ENCODE assay signal across 27 mouse cellular contexts in genomic region chr17:14254616-14255015, GRCm38 (mm10). TPM values are rescaled to one million over a fixed set of nuclear protein-coding genes. Genes with fewer than 3 reads are reported as not detected.
DNase-seq lines count a peak whose midpoint lies in the region; ATAC-seq and TF ChIP-seq lines count a peak whose summit lies in the region.
"Had no signal": no experiment of that assay in that cellular context is flagged by ENCODE, and none has a peak within 500 bp of the region (broad histone marks: within the 10 kb centered on the region; RNA-seq: fewer than 3 reads in every experiment).

No protein-coding gene starts in this region.

- H3K27ac ChIP-seq in kidney, embryonic 15.5 days = no peak overlapping the region; the same call in 1 of the 2 replicates
- H3K27ac ChIP-seq in kidney, adult 2 months (ENCODE audit: insufficient read depth, low read depth, low read length) = no peak overlapping the region
- no peak overlapping the region for H3K27ac ChIP-seq in lung, postnatal 0 days (ENCODE audit: low read length)
- H3K27ac ChIP-seq in hindbrain, embryonic 11.5 days (ENCODE audit: low read depth, low read length) = no peak overlapping the region
- H3K27ac ChIP-seq: forebrain, embryonic 10.5 days; hindbrain, postnatal 0 days; limb, embryonic 12.5 days; liver, embryonic 12.5 days; neural tube, embryonic 13.5 days had no signal

- 21% methylated on average over 5 of the region's 5 CpGs for WGBS in kidney, embryonic 15.5 days
- 42% methylated on average over 5 of the region's 5 CpGs for WGBS in kidney, adult 2 months
- WGBS in lung, postnatal 0 days = 36% methylated on average over 5 of the region's 5 CpGs
- 76% methylated on average over 5 of the region's 5 CpGs for WGBS in hindbrain, embryonic 11.5 days

- H3K4me3 ChIP-seq in kidney, embryonic 15.5 days (replicated peaks) = no peak overlapping the region
- H3K4me3 ChIP-seq in kidney, adult 2 months (ENCODE audit: insufficient read depth, low read depth, low read length) = no peak overlapping the region
- H3K4me3 ChIP-seq in lung, postnatal 0 days (ENCODE audit: low read depth, low read length) = no peak overlapping the region
- H3K4me3 ChIP-seq in hindbrain, embryonic 11.5 days (ENCODE audit: low read depth, low read length) = no peak overlapping the region
- H3K4me3 ChIP-seq: forebrain, embryonic 10.5 days; limb, embryonic 12.5 days; liver, embryonic 12.5 days; neural tube, embryonic 13.5 days had no signal

- intact Hi-C loops in gastrocnemius, postnatal 14 days (cut with DNase I; ENCODE audit: low total_unique reads) = no loop called here

- no peaks in the 10 kb centered on the region for H3K36me3 ChIP-seq in kidney, embryonic 15.5 days
- no peaks in the 10 kb centered on the region for H3K36me3 ChIP-seq in kidney, adult 2 months (ENCODE audit: control insufficient read depth, insufficient read depth, low read length)
- H3K36me3 ChIP-seq in lung, postnatal 0 days (ENCODE audit: insufficient read depth, low read length) = no peaks in the 10 kb centered on the region
- no peaks in the 10 kb centered on the region for H3K36me3 ChIP-seq in hindbrain, embryonic 11.5 days (ENCODE audit: control insufficient read depth, insufficient read depth, low read length)
- H3K36me3 ChIP-seq: forebrain, embryonic 10.5 days; G1E; limb, embryonic 12.5 days; liver, embryonic 12.5 days; neural tube, embryonic 13.5 days had no signal

- no peak overlapping the region for H3K4me2 ChIP-seq in kidney, embryonic 15.5 days
- H3K4me2 ChIP-seq in lung, postnatal 0 days (replicated peaks; ENCODE audit: low read depth, low read length) = no peak overlapping the region
- H3K4me2 ChIP-seq in hindbrain, embryonic 11.5 days (replicated peaks; ENCODE audit: low read depth, low read length) = no peak overlapping the region
- H3K4me2 ChIP-seq: heart, embryonic 11.5 days; limb, embryonic 12.5 days; liver, embryonic 12.5 days; neural tube, embryonic 13.5 days had no signal

- H3K9ac ChIP-seq in kidney, embryonic 15.5 days = no peak overlapping the region
- H3K9ac ChIP-seq in lung, postnatal 0 days (replicated peaks; ENCODE audit: low read depth) = no peak overlapping the region
- H3K9ac ChIP-seq in hindbrain, embryonic 11.5 days (ENCODE audit: low read depth, low read length) = no peak overlapping the region
- H3K9ac ChIP-seq: forebrain, postnatal 0 days; limb, embryonic 12.5 days; liver, embryonic 12.5 days; neural tube, embryonic 13.5 days had no signal

- no peak for TF ChIP-seq CTCF in kidney, adult 2 months (conservative IDR thresholded peaks at IDR 0.05; ENCODE audit: insufficient read depth, insufficient read length, low read depth, low read length)
- TF ChIP-seq CTCF in lung, postnatal 0 days (IDR thresholded peaks at IDR 0.05) = no peak

- peaks cover 25% of the 10 kb centered on the region for H3K4me1 ChIP-seq in kidney, embryonic 15.5 days
- no peaks in the 10 kb centered on the region for H3K4me1 ChIP-seq in kidney, adult 2 months (ENCODE audit: control insufficient read depth, insufficient read depth, low read length)
- no peaks in the 10 kb centered on the region for H3K4me1 ChIP-seq in lung, postnatal 0 days (ENCODE audit: insufficient read depth, low read depth, low read length)
- H3K4me1 ChIP-seq in hindbrain, embryonic 11.5 days (replicated peaks; ENCODE audit: control insufficient read depth, insufficient read depth, low read length) = no peaks in the 10 kb centered on the region
- H3K4me1 ChIP-seq: forebrain, embryonic 10.5 days; neural tube, embryonic 13.5 days had no signal

- no peak for TF ChIP-seq EP300 in lung, postnatal 0 days (IDR thresholded peaks at IDR 0.05)

- ATAC-seq in kidney, embryonic 15.5 days (replicated peaks; ENCODE audit: low FRiP score) = peak; percentile 84
- no peak for ATAC-seq in lung, postnatal 0 days
- no peak for ATAC-seq in frontal cortex, adult (ENCODE audit: low TSS enrichment)
- no peak for ATAC-seq in hindbrain, embryonic 11.5 days (ENCODE audit: low FRiP score)
- ATAC-seq: forebrain, postnatal 0 days; hindbrain, postnatal 0 days; liver, embryonic 12.5 days had no signal

- H3K27me3 ChIP-seq in kidney, embryonic 15.5 days = peaks cover 4% of the 10 kb centered on the region; the same call in 1 of the 2 replicates
- no peaks in the 10 kb centered on the region for H3K27me3 ChIP-seq in kidney, adult 2 months (replicated peaks; ENCODE audit: control insufficient read depth, insufficient read depth, low read length)
- no peaks in the 10 kb centered on the region for H3K27me3 ChIP-seq in lung, postnatal 0 days (replicated peaks; ENCODE audit: insufficient read depth, low read length)
- H3K27me3 ChIP-seq in hindbrain, embryonic 11.5 days (ENCODE audit: control insufficient read depth, insufficient read depth, low read length) = no peaks in the 10 kb centered on the region
- H3K27me3 ChIP-seq: liver, embryonic 12.5 days; neural tube, embryonic 13.5 days had no signal

- TF ChIP-seq POLR2A in kidney, adult 2 months (IDR thresholded peaks at IDR 0.05; ENCODE audit: low read depth, low read length) = no peak

- no peaks in the 10 kb centered on the region for H3K9me3 ChIP-seq in kidney, embryonic 15.5 days (replicated peaks)
- no peaks in the 10 kb centered on the region for H3K9me3 ChIP-seq in lung, postnatal 0 days (ENCODE audit: low read length)
- no peaks in the 10 kb centered on the region for H3K9me3 ChIP-seq in hindbrain, embryonic 11.5 days (ENCODE audit: control insufficient read depth, low read length)
- H3K9me3 ChIP-seq: forebrain, embryonic 10.5 days; limb, embryonic 12.5 days; liver, embryonic 12.5 days; neural tube, embryonic 13.5 days had no signal

- peak; percentile 32 for DNase-seq in gastrocnemius, postnatal 25 days
- no peak for DNase-seq in gastrocnemius, postnatal 14 days
- DNase-seq in kidney, adult 2 months = no peak
- DNase-seq in lung, postnatal 0 days (ENCODE audit: low spot score) = peak; percentile 18
- no peak for DNase-seq in lung, postnatal 25 days (ENCODE audit: low spot score)
- no peak for DNase-seq in hindbrain, embryonic 11.5 days (ENCODE audit: low spot score)
- DNase-seq: adrenal gland, postnatal 36 days; cerebellum, adult 11-12 months; cerebellum, postnatal 14 days; embryo, embryonic 11 days; forebrain, postnatal 0 days; lung, adult 2 months; midbrain, embryonic 14.5 days; right cerebral cortex, adult 18-20 months; thymus, adult 18-20 months; thymus, postnatal 4 days had no signal

RNA-seq across cellular contexts. Expression of gene Smoc2, which starts 24.7 kb away (rescaled TPM):
- 10 to 100 TPM; 62.2 to 65.8 TPM for total RNA-seq in gastrocnemius, postnatal 25 days (2021)
- total RNA-seq in gastrocnemius, postnatal 14 days (2021) = 10 to 100 TPM; 59.7 to 74.4 TPM
- 73.9 and 89.7 TPM in 2 replicates for polyA plus RNA-seq in kidney, embryonic 15.5 days (2015; fragmentation: Nextera tagmentation; extraction: Ambion mirVana)
- polyA plus RNA-seq in kidney, adult 2 months (2012; rRNA removed) = 33.4 and 40.2 TPM in 2 replicates
- 31.8 and 32.2 TPM in 2 replicates for polyA plus RNA-seq in lung, postnatal 0 days (2015; fragmentation: Nextera tagmentation; extraction: Ambion mirVana)
- polyA plus RNA-seq in hindbrain, embryonic 11.5 days (2014; fragmentation: Nextera tagmentation; extraction: Ambion mirVana) = 14.5 and 19.4 TPM in 2 replicates
- total RNA-seq: hematopoietic stem cell, adult 5-6 weeks; megakaryocyte, adult 5-6 weeks had no signal
- polyA plus RNA-seq: G1E had no signal

RNA-seq across cellular contexts. Expression of gene Dact2, which starts 50.5 kb away (rescaled TPM):
- 1 to 10 TPM; 2.9 to 3.3 TPM for total RNA-seq in gastrocnemius, postnatal 25 days (2021)
- total RNA-seq in gastrocnemius, postnatal 14 days (2021) = 1 to 10 TPM; 2.2 to 3.6 TPM
- 11.8 and 12.9 TPM in 2 replicates for polyA plus RNA-seq in kidney, embryonic 15.5 days (2015; fragmentation: Nextera tagmentation; extraction: Ambion mirVana)
- 23.3 and 24.2 TPM in 2 replicates for polyA plus RNA-seq in kidney, adult 2 months (2012; rRNA removed)
- 2.5 and 2.6 TPM in 2 replicates for polyA plus RNA-seq in lung, postnatal 0 days (2015; fragmentation: Nextera tagmentation; extraction: Ambion mirVana)
- 0.25 and 0.86 TPM in 2 replicates for polyA plus RNA-seq in hindbrain, embryonic 11.5 days (2014; fragmentation: Nextera tagmentation; extraction: Ambion mirVana)
- total RNA-seq: G1E; hematopoietic stem cell, adult 5-6 weeks; megakaryocyte, adult 5-6 weeks had no signal
- polyA plus RNA-seq: G1E had no signal

Comparison
In these comparisons a context has a peak if more than half of its experiments do, and no peak if none do; other contexts are left out.
1. DNase-seq: peak in gastrocnemius, postnatal 25 days (single experiment) and lung, postnatal 0 days (single experiment); none in gastrocnemius, postnatal 14 days (single experiment), kidney, adult 2 months (single experiment), lung, postnatal 25 days (single experiment) and hindbrain, embryonic 11.5 days (single experiment).